Mouse (Mus musculus): ENCODE data around the gene Rnaseh2c.

- no peak for TF ChIP-seq CTCF (IDR thresholded peaks at IDR 0.05; ENCODE audit: low read depth, low read length)
- no peak for TF ChIP-seq POLR2A (IDR thresholded peaks at IDR 0.05; ENCODE audit: extremely low read depth, insufficient read depth, low read length)
Measured at GRCm38 (mm10) chr19:5560457-5561041, 41.1 kb upstream of the Rnaseh2c start, which contains the start of gene Ovol1.

Data from liver, adult 2 months (tissue).